Mouse (Mus musculus) myocyte (in vitro differentiated cells): Measurements from ENCODE around the gene Glg1.

Source experiments
- MAX ChIP-seq: IDR thresholded peaks from one replicate; pipeline ENCODE4 v1.6.1; 2011; ENCODE audit warnings: low read depth, mild to moderate bottlenecking, control low read depth
- POLR2A ChIP-seq: IDR thresholded peaks from one replicate; pipeline ENCODE4 v1.6.1; 2011; ENCODE audit warnings: low read depth, mild to moderate bottlenecking, control low read depth, moderate library complexity; ENCODE audit not compliant: insufficient read length
- REST ChIP-seq: IDR thresholded peaks from one replicate; pipeline ENCODE4 v1.6.1; 2011; ENCODE audit warnings: mild to moderate bottlenecking, control low read depth, moderate library complexity; ENCODE audit not compliant: insufficient read depth, insufficient read length
- USF1 ChIP-seq: IDR thresholded peaks from one replicate; pipeline ENCODE4 v1.6.1; 2011; ENCODE audit warnings: low read depth, mild to moderate bottlenecking, control low read depth, moderate library complexity

DNA sequence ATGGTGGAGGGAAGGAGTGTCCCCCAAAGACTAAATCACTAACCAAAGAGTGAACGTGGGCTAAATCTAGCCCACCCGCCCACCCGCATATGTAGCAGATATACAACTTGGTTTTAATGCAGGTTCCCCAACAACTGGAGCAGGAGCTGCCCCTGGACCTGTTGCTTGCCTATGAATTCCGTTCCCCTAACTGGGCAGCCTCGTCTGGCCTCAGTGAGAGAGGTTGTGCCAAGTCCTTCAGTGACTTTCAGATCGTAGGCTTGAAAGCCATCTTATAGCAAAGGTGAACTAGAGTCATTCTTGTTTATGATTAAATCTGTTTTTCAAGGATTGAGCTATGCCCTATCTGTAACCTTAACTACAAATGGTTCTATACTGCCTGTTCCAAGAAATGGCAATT, 52.7 kb downstream of the Glg1 start:
- TF ChIP-seq POLR2A (no peak), REST (no peak), MAX (no peak), USF1 (no peak)
